Mouse (Mus musculus) hindbrain, postnatal 0 days (tissue): ENCODE data around the gene Slc22a7. TPM values are rescaled to one million over a fixed set of nuclear protein-coding genes. Genes with fewer than 3 reads are reported as not detected.

Experiments used
- ATAC-seq: fragments of 200-750 bp; cut with Nextera tagmentation; 2 replicates; pipeline ENCODE4 v1.8.0; 2017; ENCODE audit warnings: mild to moderate bottlenecking, moderate TSS enrichment, moderate library complexity
- DNase-seq: peaks from one replicate; pipeline ENCODE4 v3.0.0-alpha.2; 2015; ENCODE audit warnings: low spot score
- H3K27ac ChIP-seq: fragments of 300-500 bp; sonication (generic); 2 replicates; pipeline ENCODE4 v1.5.1; 2014; ENCODE audit warnings: mild to moderate bottlenecking
- H3K27me3 ChIP-seq: fragments of 300-500 bp; sonication (generic); 2 replicates; pipeline ENCODE4 v1.6.1; 2014; ENCODE audit warnings: low read length, mixed read lengths; ENCODE audit not compliant: insufficient read depth
- H3K36me3 ChIP-seq: fragments of 300-500 bp; sonication (generic); 2 replicates; pipeline ENCODE4 v1.6.1; 2014; ENCODE audit warnings: low read length, mixed read lengths; ENCODE audit not compliant: insufficient read depth
- H3K4me1 ChIP-seq: fragments of 300-500 bp; sonication (generic); 2 replicates; pipeline ENCODE4 v1.6.1; 2014; ENCODE audit warnings: antibody characterized with exemption, low read length, mixed read lengths; ENCODE audit not compliant: insufficient read depth
- H3K4me2 ChIP-seq: fragments of 300-500 bp; sonication (generic); 2 replicates; pipeline ENCODE4 v1.6.1; 2014; ENCODE audit warnings: low read depth, mild to moderate bottlenecking, low read length, moderate library complexity, mixed read lengths
- H3K4me3 ChIP-seq: fragments of 300-500 bp; sonication (generic); 2 replicates; pipeline ENCODE4 v1.5.1; 2014; ENCODE audit warnings: low read length
- H3K9ac ChIP-seq: fragments of 300-500 bp; sonication (generic); replicated peaks from 2 replicates; pipeline ENCODE4 v1.6.1; 2014; ENCODE audit warnings: mild to moderate bottlenecking, low read length, moderate library complexity, mixed read lengths
- H3K9me3 ChIP-seq: fragments of 300-500 bp; sonication (generic); 2 replicates; pipeline ENCODE4 v1.6.1; 2016; ENCODE audit warnings: low read length, mixed read lengths
- CTCF ChIP-seq: IDR thresholded peaks from 2 replicates; pipeline ENCODE4 v1.5.1; 2016; ENCODE audit warnings: antibody characterized with exemption, control low read depth, low read depth
- WGBS: fragments of 180-500 bp; shearing (Covaris S2); extraction: QIAGEN DNeasy Blood & Tissue Kit; methylation state at CpG from one replicate; pipeline ENCODE4 v1.1.7; 2014; 5-methylcytosine and 5-hydroxymethylcytosine counted together
- polyA plus RNA-seq: library from polyadenylated mRNA; unstranded; fragments of >200 nt; fragmentation: Nextera tagmentation; extraction: Ambion mirVana; gene quantifications from 2 replicates; pipeline ENCODE4 v1.2.1, GENCODE M21; 2015
- total RNA-seq: library from RNA; depleted of rRNA; stranded (reverse); fragments of >200 nt; gene quantifications from 2 replicates; pipeline ENCODE4 v1.2.3, GENCODE M21; 2014

The Slc22a7 gene
- total and polyA plus RNA-seq, 2 experiments from 2014 or later: not detected

- peak; percentile 24 for DNase-seq
- Histone ChIP-seq H3K9me3 (no peaks in the 10 kb centered on the region), H3K4me3 (peak overlapping the region; percentile 34), H3K27ac (no peak overlapping the region), H3K4me1 (peaks cover 22% of the 10 kb centered on the region; the same call in 1 of the 2 replicates), H3K27me3 (no peaks in the 10 kb centered on the region), H3K4me2 (peak overlapping the region; percentile 67), H3K9ac (peak overlapping the region; percentile 30; the same call in 1 of the 2 replicates), H3K36me3 (0 out of 2 replicates have a peak, but pooled peaks cover 5% of the 10 kb centered on the region)
- peak; percentile 36 for ATAC-seq
- 3% methylated on average over 32 of the region's 33 CpGs for WGBS
- TF ChIP-seq CTCF: no peak
Observed at GRCm38 (mm10) chr17:46455110-46455691, 16.9 kb upstream of the Slc22a7 start.

GRCm38 (mm10) chr17:46454539-46454938 lies 16.3 kb upstream of the Slc22a7 start:
- Histone ChIP-seq H3K27ac (no peak overlapping the region), H3K4me2 (peak overlapping the region; percentile 67), H3K27me3 (no peaks in the 10 kb centered on the region), H3K9me3 (no peaks in the 10 kb centered on the region), H3K4me3 (peak overlapping the region; percentile 34), H3K36me3 (0 out of 2 replicates have a peak, but pooled peaks cover 5% of the 10 kb centered on the region), H3K4me1 (peaks cover 22% of the 10 kb centered on the region; the same call in 1 of the 2 replicates), H3K9ac (peak overlapping the region; percentile 30; the same call in 1 of the 2 replicates)
- no peak for TF ChIP-seq CTCF
- WGBS: 3% methylated on average over 9 of the region's 9 CpGs
- DNase-seq: peak; percentile 45
- ATAC-seq: peak; percentile 27; the same call in 1 of the 2 replicates

- ATAC-seq (peak; percentile 19; the same call in 1 of the 2 replicates), DNase-seq (peak; percentile 54)
- 1% methylated on average over 26 of the region's 26 CpGs for WGBS
Observed at GRCm38 (mm10) chr17:46453970-46454411, 15.7 kb upstream of the Slc22a7 start.

GRCm38 (mm10) chr17:46453302-46453948 lies 15.2 kb upstream of the Slc22a7 start:
- H3K9ac ChIP-seq: no peak overlapping the region
- no peaks in the 10 kb centered on the region for H3K27me3 ChIP-seq
- ATAC-seq: no peak
- H3K9me3 ChIP-seq: no peaks in the 10 kb centered on the region
- H3K36me3 ChIP-seq: 0 out of 2 replicates have a peak, but pooled peaks cover 2% of the 10 kb centered on the region
- 10% methylated on average over 13 of the region's 13 CpGs for WGBS
- H3K4me1 ChIP-seq: peaks cover 22% of the 10 kb centered on the region; the same call in 1 of the 2 replicates
- DNase-seq: no peak
- no peak for TF ChIP-seq CTCF
- H3K27ac ChIP-seq: no peak overlapping the region
- peak overlapping the region; percentile 67 for H3K4me2 ChIP-seq
- H3K4me3 ChIP-seq: no peak overlapping the region

More at GRCm38 (mm10) chr17:46453970-46454411, 15.7 kb upstream of the Slc22a7 start:
- 0 out of 2 replicates have a peak, but pooled peaks cover 5% of the 10 kb centered on the region for H3K36me3 ChIP-seq
- no peak overlapping the region for H3K27ac ChIP-seq
- peak overlapping the region; percentile 30; the same call in 1 of the 2 replicates for H3K9ac ChIP-seq
- peaks cover 22% of the 10 kb centered on the region; the same call in 1 of the 2 replicates for H3K4me1 ChIP-seq
- peak overlapping the region; percentile 34 for H3K4me3 ChIP-seq
- peak; percentile 14; the same call in 1 of the 2 replicates for TF ChIP-seq CTCF
- H3K9me3 ChIP-seq: no peaks in the 10 kb centered on the region
- H3K4me2 ChIP-seq: peak overlapping the region; percentile 67
- H3K27me3 ChIP-seq: no peaks in the 10 kb centered on the region

- Histone ChIP-seq H3K27ac (no peak overlapping the region), H3K9me3 (no peaks in the 10 kb centered on the region), H3K4me1 (peaks cover 22% of the 10 kb centered on the region; the same call in 1 of the 2 replicates), H3K27me3 (no peaks in the 10 kb centered on the region), H3K4me2 (no peak overlapping the region), H3K4me3 (no peak overlapping the region), H3K36me3 (no peaks in the 10 kb centered on the region), H3K9ac (no peak overlapping the region)
- no peak for ATAC-seq
- no peak for TF ChIP-seq CTCF
- WGBS: 33% methylated on average over 5 of the region's 5 CpGs
- no peak for DNase-seq
Observed at GRCm38 (mm10) chr17:46452683-46453082, 14.4 kb upstream of the Slc22a7 start.

- Histone ChIP-seq H3K27ac (no peak overlapping the region), H3K4me2 (no peak overlapping the region), H3K36me3 (peaks cover 10% of the 10 kb centered on the region; the same call in 1 of the 2 replicates), H3K4me1 (no peaks in the 10 kb centered on the region), H3K9me3 (no peaks in the 10 kb centered on the region), H3K9ac (no peak overlapping the region), H3K4me3 (no peak overlapping the region), H3K27me3 (no peaks in the 10 kb centered on the region)
- no peak for DNase-seq
- no peak for TF ChIP-seq CTCF
- 89% methylated on average over 16 of the region's 16 CpGs for WGBS
- ATAC-seq: no peak
Observed at GRCm38 (mm10) chr17:46446264-46446663, 8.0 kb upstream of the Slc22a7 start.
